Mouse (Mus musculus) erythroblast, embryonic 14.5 days (primary cell): ENCODE results near the gene Krt6a.

Experiments used
- GATA1 ChIP-seq: IDR thresholded peaks from 2 replicates; pipeline ENCODE4 v1.6.1; 2012; ENCODE audit warnings: low read length, inconsistent platforms, mixed read lengths
- TAL1 ChIP-seq: IDR thresholded peaks from 3 replicates; pipeline ENCODE4 v1.6.1; 2012; ENCODE audit warnings: low read length, inconsistent platforms, mixed read lengths

DNA sequence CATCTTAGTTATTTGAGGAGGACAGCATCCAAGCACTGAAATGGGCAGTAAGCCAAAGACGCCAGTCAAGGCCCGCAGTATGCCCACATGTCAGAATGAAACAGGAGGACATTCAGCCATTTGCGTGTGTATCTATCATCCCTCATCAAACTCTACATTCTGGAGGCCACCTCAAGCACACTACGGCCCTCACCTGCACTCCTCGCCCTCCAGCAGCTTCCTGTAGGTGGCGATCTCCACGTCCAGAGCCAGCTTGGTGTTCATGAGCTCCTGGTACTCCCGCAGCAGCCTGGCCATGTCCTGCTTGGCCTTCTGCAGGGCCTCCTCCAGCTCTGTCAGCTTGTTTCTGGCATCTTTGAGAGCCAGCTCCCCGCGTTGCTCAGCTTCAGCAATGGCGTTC, 14.6 kb upstream of the Krt6a start:
- no peak for TF ChIP-seq TAL1
- TF ChIP-seq GATA1, result no peak
